Mouse (Mus musculus): ENCODE results near the gene Ap1ar. TPM values are rescaled to one million over a fixed set of nuclear protein-coding genes. Genes with fewer than 3 reads are reported as not detected.

Ap1ar gene
- total RNA-seq (2015), result 36.1 and 50.7 TPM in 2 replicates
- total RNA-seq (2017), result 41.5 and 43.3 TPM in 2 replicates

GRCm38 (mm10) chr3:127837154-127837865, at the start of gene Ap1ar:
Gene Ap1ar, minus strand, starts transcription at chr3:127837523.
- peak; percentile 98 for ATAC-seq (ENCODE audit: poor library complexity, severe bottlenecking)

GRCm38 (mm10) chr3:127881684-127882083, 44.4 kb upstream of the Ap1ar start:
- no peak for ATAC-seq (ENCODE audit: poor library complexity, severe bottlenecking)

- ATAC-seq (ENCODE audit: poor library complexity, severe bottlenecking), result no peak
Measured at GRCm38 (mm10) chr3:127879968-127880367, 42.6 kb upstream of the Ap1ar start.

- no peak for ATAC-seq (ENCODE audit: poor library complexity, severe bottlenecking)
Measured at GRCm38 (mm10) chr3:127875509-127875908, 38.2 kb upstream of the Ap1ar start.

- ATAC-seq (ENCODE audit: poor library complexity, severe bottlenecking), result no peak
Measured at GRCm38 (mm10) chr3:127875059-127875458, 37.7 kb upstream of the Ap1ar start.

- no peak for ATAC-seq (ENCODE audit: poor library complexity, severe bottlenecking)
Measured at GRCm38 (mm10) chr3:127874254-127874883, 37.0 kb upstream of the Ap1ar start.

- ATAC-seq (ENCODE audit: poor library complexity, severe bottlenecking), result no peak
Measured at GRCm38 (mm10) chr3:127871575-127871974, 34.3 kb upstream of the Ap1ar start.

- no peak for ATAC-seq (ENCODE audit: poor library complexity, severe bottlenecking)
Measured at GRCm38 (mm10) chr3:127868880-127869279, 31.6 kb upstream of the Ap1ar start.

- ATAC-seq (ENCODE audit: poor library complexity, severe bottlenecking), result no peak
Measured at GRCm38 (mm10) chr3:127868046-127868758, 30.9 kb upstream of the Ap1ar start.

- ATAC-seq (ENCODE audit: poor library complexity, severe bottlenecking), result no peak
Measured at GRCm38 (mm10) chr3:127864242-127864641, 26.9 kb upstream of the Ap1ar start.

GRCm38 (mm10) chr3:127863571-127863970, 26.2 kb upstream of the Ap1ar start:
- ATAC-seq (ENCODE audit: poor library complexity, severe bottlenecking), result no peak

GRCm38 (mm10) chr3:127862479-127862878, 25.2 kb upstream of the Ap1ar start:
- peak; percentile 33; the same call in 1 of the 2 replicates for ATAC-seq (ENCODE audit: poor library complexity, severe bottlenecking)

GRCm38 (mm10) chr3:127861340-127861739, 24.0 kb upstream of the Ap1ar start:
- ATAC-seq (ENCODE audit: poor library complexity, severe bottlenecking), result no peak

GRCm38 (mm10) chr3:127853431-127854206, 16.3 kb upstream of the Ap1ar start:
- ATAC-seq (ENCODE audit: poor library complexity, severe bottlenecking), result peak; percentile 95

GRCm38 (mm10) chr3:127852722-127853121, 15.4 kb upstream of the Ap1ar start:
- ATAC-seq (ENCODE audit: poor library complexity, severe bottlenecking), result no peak

- no peak for ATAC-seq (ENCODE audit: poor library complexity, severe bottlenecking)
Measured at GRCm38 (mm10) chr3:127850776-127851646, 13.7 kb upstream of the Ap1ar start.

- ATAC-seq (ENCODE audit: poor library complexity, severe bottlenecking), result no peak
Measured at GRCm38 (mm10) chr3:127849922-127850321, 12.6 kb upstream of the Ap1ar start.

GRCm38 (mm10) chr3:127848088-127848808, 10.9 kb upstream of the Ap1ar start:
- ATAC-seq (ENCODE audit: poor library complexity, severe bottlenecking), result no peak

GRCm38 (mm10) chr3:127843941-127844327, 6.6 kb upstream of the Ap1ar start:
- ATAC-seq (ENCODE audit: poor library complexity, severe bottlenecking), result no peak

All from megakaryocyte, adult 5-6 weeks (primary cell).